Mouse (Mus musculus) MEL (cell line): ENCODE measurements around the gene Nusap1. TPM values are rescaled to one million over a fixed set of nuclear protein-coding genes. Genes with fewer than 3 reads are reported as not detected.

Experiments
- DNase-seq: peaks from one replicate; pipeline ENCODE4 v3.0.0; 2011; ENCODE audit warnings: low read depth, low spot score
- H3K27ac ChIP-seq: 2 replicates; pipeline ENCODE4 v1.5.1; 2012; ENCODE audit warnings: low read depth, mild to moderate bottlenecking, control low read depth, low read length, moderate library complexity; ENCODE audit not compliant: control insufficient read depth
- H3K27me3 ChIP-seq, 2 experiments: fragments of 150-350 bp in 1 of 2; sonication (generic) in 1 of 2; 2 replicates each; pipeline ENCODE4 v1.6.1; 2012; ENCODE audit warnings: low read length in 2 of 2, mild to moderate bottlenecking in 2 of 2, improper control_type of control experiment in 1 of 2, moderate library complexity in 1 of 2; ENCODE audit not compliant: insufficient read depth in 2 of 2, control insufficient read depth in 1 of 2
- H3K36me3 ChIP-seq, 2 experiments: 2 replicates each; pipeline ENCODE4 v1.6.1; 2012 to 2014; ENCODE audit warnings: low read length in 2 of 2, improper control_type of control experiment in 1 of 2, inconsistent platforms in 1 of 2, mild to moderate bottlenecking in 1 of 2; ENCODE audit not compliant: insufficient read depth in 2 of 2, control insufficient read depth in 1 of 2
- H3K4me1 ChIP-seq, 2 experiments: fragments of 150-350 bp in 1 of 2; sonication (generic) in 1 of 2; 2 replicates each; pipeline ENCODE4 v1.6.1; 2012; ENCODE audit warnings: low read length in 2 of 2, improper control_type of control experiment in 1 of 2, mild to moderate bottlenecking in 1 of 2; ENCODE audit not compliant: insufficient read depth in 2 of 2, control insufficient read depth in 1 of 2
- H3K4me3 ChIP-seq, 2 experiments: fragments of 150-350 bp in 1 of 2; sonication (generic) in 1 of 2; 2 replicates each; pipeline ENCODE4 v1.5.1; 2012; ENCODE audit warnings: low read depth in 2 of 2, low read length in 2 of 2, mild to moderate bottlenecking in 2 of 2, moderate library complexity in 2 of 2, control low read depth in 1 of 2, improper control_type of control experiment in 1 of 2; ENCODE audit not compliant: control insufficient read depth in 1 of 2, insufficient read depth in 1 of 2
- H3K79me2 ChIP-seq: 2 replicates; pipeline ENCODE4 v1.6.1; 2012; ENCODE audit warnings: mild to moderate bottlenecking, low read length, moderate library complexity; ENCODE audit not compliant: control insufficient read depth, poor library complexity, insufficient read depth
- H3K9ac ChIP-seq: 2 replicates; pipeline ENCODE4 v1.6.1; 2012; ENCODE audit warnings: low read depth, mild to moderate bottlenecking, control low read depth, low read length, moderate library complexity; ENCODE audit not compliant: control insufficient read depth, poor library complexity, severe bottlenecking
- H3K9me3 ChIP-seq: fragments of 150-350 bp; sonication (generic); replicated peaks from 2 replicates; pipeline ENCODE4 v1.6.1; 2012; ENCODE audit warnings: mild to moderate bottlenecking, low read length, improper control_type of control experiment, moderate library complexity; ENCODE audit not compliant: insufficient read depth
- CHD1 ChIP-seq: IDR thresholded peaks from 2 replicates; pipeline ENCODE4 v1.6.1; 2012; ENCODE audit warnings: low read depth, mild to moderate bottlenecking, inconsistent platforms, low read length, improper control_type of control experiment
- EP300 ChIP-seq, 2 experiments: IDR thresholded peaks; 2 replicates each; pipeline ENCODE4 v1.6.1; 2011; ENCODE audit warnings: improper control_type of control experiment in 2 of 2, low read length in 2 of 2, low read depth in 1 of 2, mild to moderate bottlenecking in 1 of 2
- JUND ChIP-seq: IDR thresholded peaks from 2 replicates; pipeline ENCODE4 v1.6.1; 2011; ENCODE audit warnings: low read depth, mild to moderate bottlenecking, improper control_type of control experiment, low read length
- KAT2A ChIP-seq: conservative IDR thresholded peaks from 2 replicates; pipeline ENCODE4 v1.6.1; 2012; ENCODE audit warnings: low read depth, low read length, improper control_type of control experiment, inconsistent platforms
- MAX ChIP-seq: IDR thresholded peaks from 2 replicates; pipeline ENCODE4 v1.6.1; 2011; ENCODE audit warnings: low read length, improper control_type of control experiment
- MEF2A ChIP-seq: IDR thresholded peaks from 2 replicates; pipeline ENCODE4 v1.6.1; 2014; ENCODE audit warnings: low read depth, mild to moderate bottlenecking, inconsistent platforms, low read length, improper control_type of control experiment; ENCODE audit not compliant: poor library complexity, insufficient replicate concordance, severe bottlenecking; ENCODE audit errors: extremely low read depth
- MXI1 ChIP-seq: IDR thresholded peaks from 2 replicates; pipeline ENCODE4 v1.6.1; 2011; ENCODE audit warnings: mild to moderate bottlenecking, low read depth, low read length, improper control_type of control experiment
- SMC3 ChIP-seq: IDR thresholded peaks from 2 replicates; pipeline ENCODE4 v1.6.1; 2011; ENCODE audit warnings: low read depth, low read length, improper control_type of control experiment
- USF1 ChIP-seq: IDR thresholded peaks from 2 replicates; pipeline ENCODE4 v1.6.1; 2014; ENCODE audit warnings: low read depth, mild to moderate bottlenecking, inconsistent platforms, low read length, improper control_type of control experiment, moderate library complexity
- ZC3H11A ChIP-seq: IDR thresholded peaks from 2 replicates; pipeline ENCODE4 v1.6.1; 2012; ENCODE audit warnings: low read depth, mild to moderate bottlenecking, inconsistent platforms, low read length, improper control_type of control experiment
- polyA plus RNA-seq, 2 experiments: library from polyadenylated mRNA; stranded (reverse) in 1 of 2; unstranded in 1 of 2; fragments of >175 nt in 1 of 2; fragments of >200 nt in 1 of 2; gene quantifications; 2 replicates each; pipeline versions ENCODE4 v1.2.1 to v1.2.4; 2012; ENCODE audit warnings: low replicate concordance in 2 of 2, low read depth in 1 of 2; ENCODE audit not compliant: insufficient read length in 2 of 2, insufficient read depth in 1 of 2, missing spikeins in 1 of 2
- total RNA-seq: library from RNA; depleted of rRNA; stranded (reverse); fragments of 300-350 nt; gene quantifications from 2 replicates; pipeline ENCODE4 v1.2.3, GENCODE M21; 2012; rRNA removed

The Nusap1 gene
- total and polyA plus RNA-seq, 3 experiments, result 17.0 to 28.2 TPM; not detected in 1

DNA sequence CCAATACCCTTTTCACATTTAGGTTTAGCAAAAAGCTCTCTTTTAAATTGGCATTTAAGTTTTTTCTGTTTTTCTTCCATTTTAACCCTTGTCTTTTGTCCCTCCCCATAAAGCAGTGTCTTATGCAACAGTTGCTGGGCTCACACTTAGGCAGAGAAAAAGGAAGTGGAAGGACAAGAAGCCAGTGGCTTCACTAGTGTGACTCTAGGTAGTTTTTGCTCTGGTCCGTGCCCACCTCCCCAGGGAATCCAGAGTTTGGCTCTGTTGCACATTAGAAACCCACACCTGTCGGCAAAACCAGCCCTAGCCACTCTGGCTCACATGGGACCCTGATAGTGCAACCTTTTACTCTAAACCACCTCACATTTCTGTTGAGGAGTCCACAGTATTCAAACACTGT, 80.4 kb downstream of the Nusap1 start:
- Histone ChIP-seq H3K4me3 (no peak overlapping the region), H3K4me1 (peaks cover 7 to 9% of the 10 kb centered on the region in 2 experiments; a peak in 3 of 4 replicates), H3K36me3 (peaks cover 4 to 12% of the 10 kb centered on the region in 2 experiments), H3K9ac (no peak overlapping the region), H3K27me3 (no peaks in the 10 kb centered on the region), H3K27ac (no peak overlapping the region), H3K9me3 (no peaks in the 10 kb centered on the region), H3K79me2 (no peaks in the 10 kb centered on the region)
- DNase-seq, result no peak
- no peak for TF ChIP-seq MAX
- TF ChIP-seq MXI1, result no peak
- TF ChIP-seq SMC3, result no peak
- TF ChIP-seq CHD1, result no peak
- no peak for TF ChIP-seq EP300 (IDR thresholded peaks at IDR 0.05; ENCODE audit: low read depth in 1 of 2, low read length in 2 of 2)
- TF ChIP-seq KAT2A, result no peak
- no peak for TF ChIP-seq ZC3H11A
- no peak for TF ChIP-seq USF1

DNA sequence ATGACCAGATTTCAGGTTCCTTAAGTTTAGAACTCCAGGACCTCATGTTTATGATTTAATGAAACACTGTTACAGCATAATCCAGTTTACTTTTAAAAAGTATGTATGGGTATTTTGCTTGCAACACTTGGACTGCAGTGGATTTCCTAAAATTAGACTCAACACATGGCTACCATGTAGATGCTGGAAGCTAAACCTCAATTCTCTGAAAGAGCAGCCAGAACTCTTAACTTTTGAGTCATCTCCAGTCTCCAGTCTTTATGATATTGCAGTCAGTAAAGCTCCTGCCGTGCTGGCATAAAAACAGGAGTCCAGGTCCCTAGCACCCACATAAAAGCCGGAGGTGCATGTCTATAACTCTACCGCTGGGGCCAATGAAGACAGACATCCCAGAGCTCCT, 81.9 kb downstream of the Nusap1 start:
- Histone ChIP-seq H3K27ac (no peak overlapping the region), H3K36me3 (peaks cover 2 to 4% of the 10 kb centered on the region in 2 experiments), H3K9ac (no peak overlapping the region), H3K4me1 (peaks cover 3 to 5% of the 10 kb centered on the region in 2 experiments; a peak in 3 of 4 replicates), H3K4me3 (no peak overlapping the region), H3K79me2 (no peaks in the 10 kb centered on the region), H3K27me3 (no peaks in the 10 kb centered on the region)
- DNase-seq, result no peak
- no peak for TF ChIP-seq JUND
- TF ChIP-seq MXI1, result no peak
- TF ChIP-seq MEF2A, result no peak
- TF ChIP-seq, all 39 proteins: peak for 0
- no peaks in the 10 kb centered on the region for H3K9me3 ChIP-seq

Other genes with a start within 250 kb of the Nusap1 start
- 13.9 and 16.3 TPM in 2 replicates for gene Ino80, start 140.6 kb upstream of the Nusap1 start, total RNA-seq
- gene Ino80, start 140.6 kb upstream of the Nusap1 start, polyA plus RNA-seq, result 10 to 100 TPM; 23.1 to 37.9 TPM
- 0.27 and 0.29 TPM in 2 replicates for gene Exd1, start 70.7 kb upstream of the Nusap1 start, total RNA-seq
- gene Exd1, start 70.7 kb upstream of the Nusap1 start, polyA plus RNA-seq, result under 1 TPM in 1 of 2 experiments, not detected in 1; 0.88 TPM
- 32.5 and 35.4 TPM in 2 replicates for gene Chp1, start 70.6 kb upstream of the Nusap1 start, total RNA-seq
- 10 to 100 TPM in 1 of 2 experiments, not detected in 1; 74.8 TPM for gene Chp1, start 70.6 kb upstream of the Nusap1 start, polyA plus RNA-seq
- 18.1 and 26.4 TPM in 2 replicates for gene Oip5, start 171 bp downstream of the Nusap1 start, total RNA-seq
- gene Oip5, start 171 bp downstream of the Nusap1 start, polyA plus RNA-seq, result 10 to 100 TPM in 1 of 2 experiments, not detected in 1; 29.6 TPM
- gene Ndufaf1, start 44.5 kb downstream of the Nusap1 start, total RNA-seq, result 25.3 and 25.8 TPM in 2 replicates
- gene Ndufaf1, start 44.5 kb downstream of the Nusap1 start, polyA plus RNA-seq, result 10 to 100 TPM in 1 of 2 experiments, not detected in 1; 18.0 TPM
- 10.6 and 12.8 TPM in 2 replicates for gene Rtf1, start 56.8 kb downstream of the Nusap1 start, total RNA-seq
- gene Rtf1, start 56.8 kb downstream of the Nusap1 start, polyA plus RNA-seq, result 10 to 100 TPM in 1 of 2 experiments, not detected in 1; 46.0 TPM
- 1.8 and 2.1 TPM in 2 replicates for gene Itpka, start 124.0 kb downstream of the Nusap1 start, total RNA-seq
- gene Itpka, start 124.0 kb downstream of the Nusap1 start, polyA plus RNA-seq, result 1 to 10 TPM in 1 of 2 experiments, not detected in 1; 3.1 TPM
- gene Ltk, start 142.1 kb downstream of the Nusap1 start, total RNA-seq, result 0.23 and 0.33 TPM in 2 replicates
- 1 to 10 TPM in 1 of 2 experiments, not detected in 1; 2.5 TPM for gene Ltk, start 142.1 kb downstream of the Nusap1 start, polyA plus RNA-seq
- 12.9 and 13.6 TPM in 2 replicates for gene Rpap1, start 169.2 kb downstream of the Nusap1 start, total RNA-seq
- 10 to 100 TPM in 1 of 2 experiments, not detected in 1; 26.8 TPM for gene Rpap1, start 169.2 kb downstream of the Nusap1 start, polyA plus RNA-seq
- gene Tyro3, start 179.4 kb downstream of the Nusap1 start, total RNA-seq, result 11.0 and 11.2 TPM in 2 replicates
- gene Tyro3, start 179.4 kb downstream of the Nusap1 start, polyA plus RNA-seq, result 10 to 100 TPM in 1 of 2 experiments, not detected in 1; 15.2 TPM